Mouse (Mus musculus): ENCODE measurements around the gene Mettl7a1. TPM values are rescaled to one million over a fixed set of nuclear protein-coding genes. Genes with fewer than 3 reads are reported as not detected.
"Not testable (repeated sequence)": the region's sequence is repeated elsewhere in the genome, so short reads cannot be mapped to it uniquely, and the experiment has no call there.

Gene Mettl7a1
- polyA plus RNA-seq, 1 experiment from 2014 or later: 5.4 TPM

- Histone ChIP-seq H3K4me3 (no peak overlapping the region), H3K27ac (replicated peaks) (no peak overlapping the region), H3K27me3 (no peaks in the 10 kb centered on the region), H3K4me1 (no peaks in the 10 kb centered on the region), H3K9me3 (no peaks in the 10 kb centered on the region), H3K9ac (replicated peaks) (no peak overlapping the region), H3K36me3 (no peaks in the 10 kb centered on the region), H3K4me2 (replicated peaks) (no peak overlapping the region)
- ATAC-seq (replicated peaks): no peak
- 93% methylated on average over 5 of the region's 5 CpGs for WGBS
Measured at GRCm38 (mm10) chr15:100355876-100356275, 51.9 kb downstream of the Mettl7a1 start.

- Histone ChIP-seq H3K4me3 (no peak within 1 kb of the TSS), H3K9ac (replicated peaks) (no peak within 1 kb of the TSS), H3K27ac (replicated peaks) (no peak within 1 kb of the TSS), H3K4me2 (replicated peaks) (no peak within 1 kb of the TSS), H3K27me3 (no peaks in the 10 kb centered on the region), H3K9me3 (no peaks in the 10 kb centered on the region), H3K36me3 (no peaks in the 10 kb centered on the region), H3K4me1 (no peaks in the 10 kb centered on the region)
- ATAC-seq (replicated peaks): no peak
- WGBS: 78% methylated on average over 7 of the region's 7 CpGs
Measured at GRCm38 (mm10) chr15:100364242-100364641, 60.3 kb downstream of the Mettl7a1 start, which contains the start of gene Higd1c. Gene Higd1c, plus strand, starts transcription at chr15:100364542.

- H3K9me3 ChIP-seq; H3K4me2 ChIP-seq (replicated peaks); H3K27me3 ChIP-seq; H3K9ac ChIP-seq (replicated peaks); ATAC-seq (replicated peaks); H3K36me3 ChIP-seq; H3K27ac ChIP-seq (replicated peaks); H3K4me1 ChIP-seq; H3K4me3 ChIP-seq: not testable (repeated sequence)
- WGBS: 66% methylated on average over 9 of the region's 9 CpGs
Measured at GRCm38 (mm10) chr15:100365967-100366366, 62.0 kb downstream of the Mettl7a1 start.

- Histone ChIP-seq H3K36me3 (no peaks in the 10 kb centered on the region), H3K4me1 (no peaks in the 10 kb centered on the region), H3K27me3 (no peaks in the 10 kb centered on the region), H3K4me3 (no peak overlapping the region), H3K27ac (replicated peaks) (no peak overlapping the region), H3K4me2 (replicated peaks) (no peak overlapping the region), H3K9me3 (no peaks in the 10 kb centered on the region), H3K9ac (replicated peaks) (no peak overlapping the region)
- ATAC-seq (replicated peaks): no peak
- WGBS: 88% methylated on average over 7 of the region's 7 CpGs
Measured at GRCm38 (mm10) chr15:100367119-100367518, 63.2 kb downstream of the Mettl7a1 start.

GRCm38 (mm10) chr15:100375066-100375465, 71.1 kb downstream of the Mettl7a1 start:
- Histone ChIP-seq H3K9me3 (no peaks in the 10 kb centered on the region), H3K27me3 (no peaks in the 10 kb centered on the region), H3K4me1 (no peaks in the 10 kb centered on the region), H3K9ac (replicated peaks) (no peak overlapping the region), H3K4me2 (replicated peaks) (no peak overlapping the region), H3K4me3 (no peak overlapping the region), H3K27ac (replicated peaks) (no peak overlapping the region), H3K36me3 (no peaks in the 10 kb centered on the region)
- 38% methylated on average over 5 of the region's 5 CpGs for WGBS
- ATAC-seq (replicated peaks): no peak

GRCm38 (mm10) chr15:100377847-100378505, 74.0 kb downstream of the Mettl7a1 start:
- WGBS: 24% methylated on average over 3 of the region's 9 CpGs
- H3K27ac ChIP-seq (replicated peaks); H3K4me2 ChIP-seq (replicated peaks); H3K9ac ChIP-seq (replicated peaks); H3K9me3 ChIP-seq; H3K36me3 ChIP-seq; H3K27me3 ChIP-seq; H3K4me3 ChIP-seq; ATAC-seq (replicated peaks); H3K4me1 ChIP-seq: not testable (repeated sequence)

Other genes with a start within 250 kb of the Mettl7a1 start
- gene Atf1, start 76.3 kb upstream of the Mettl7a1 start, polyA plus RNA-seq (2015; fragmentation: Nextera tagmentation; extraction: Ambion mirVana): 19.9 and 20.5 TPM in 2 replicates
- gene Tmprss12, start 23.3 kb upstream of the Mettl7a1 start, polyA plus RNA-seq (2015; fragmentation: Nextera tagmentation; extraction: Ambion mirVana): not detected in 2 replicates
- not detected in 2 replicates for gene Mettl7a3, start 30.8 kb downstream of the Mettl7a1 start, polyA plus RNA-seq (2015; fragmentation: Nextera tagmentation; extraction: Ambion mirVana)
- not detected in 2 replicates for gene Methig1, start 49.0 kb downstream of the Mettl7a1 start, polyA plus RNA-seq (2015; fragmentation: Nextera tagmentation; extraction: Ambion mirVana)
- gene Mettl7a2, start 49.1 kb downstream of the Mettl7a1 start, polyA plus RNA-seq (2015; fragmentation: Nextera tagmentation; extraction: Ambion mirVana): not detected in 2 replicates
- not detected in 2 replicates for gene Higd1c, start 60.4 kb downstream of the Mettl7a1 start, polyA plus RNA-seq (2015; fragmentation: Nextera tagmentation; extraction: Ambion mirVana)
- 0.06 TPM in 1 of 2 replicates, not detected in the other for gene Gm5475, start 118.0 kb downstream of the Mettl7a1 start, polyA plus RNA-seq (2015; fragmentation: Nextera tagmentation; extraction: Ambion mirVana)
- 22.2 and 23.5 TPM in 2 replicates for gene Slc11a2, start 120.9 kb downstream of the Mettl7a1 start, polyA plus RNA-seq (2015; fragmentation: Nextera tagmentation; extraction: Ambion mirVana)
- 51.5 and 52.3 TPM in 2 replicates for gene Letmd1, start 164.9 kb downstream of the Mettl7a1 start, polyA plus RNA-seq (2015; fragmentation: Nextera tagmentation; extraction: Ambion mirVana)
- gene Csrnp2, start 191.3 kb downstream of the Mettl7a1 start, polyA plus RNA-seq (2015; fragmentation: Nextera tagmentation; extraction: Ambion mirVana): 54.9 and 55.6 TPM in 2 replicates
- gene Tfcp2, start 247.9 kb downstream of the Mettl7a1 start, polyA plus RNA-seq (2015; fragmentation: Nextera tagmentation; extraction: Ambion mirVana): 30.0 and 33.6 TPM in 2 replicates